Mouse (Mus musculus) cortical plate, adult 2 months (tissue): Measurements from ENCODE around the gene Arhgap24.

Source experiments
- CTCF ChIP-seq: fragments of 200-500 bp; IDR thresholded peaks from 2 replicates; pipeline ENCODE4 v1.5.1; 2011; ENCODE audit warnings: mild to moderate bottlenecking, control low read depth, low read length; ENCODE audit not compliant: insufficient read depth; ENCODE audit errors: extremely low read depth
- POLR2A ChIP-seq: fragments of 200-500 bp; IDR thresholded peaks from 2 replicates; pipeline ENCODE4 v1.6.1; 2011; ENCODE audit warnings: mild to moderate bottlenecking, low read length, control low read depth; ENCODE audit not compliant: insufficient read depth; ENCODE audit errors: extremely low read depth

GRCm38 (mm10) chr5:102460452-102461197, 20.6 kb upstream of the Arhgap24 start:
- TF ChIP-seq POLR2A (no peak), CTCF (no peak)
